Mouse (Mus musculus) Patski (cell line): ENCODE measurements around the gene Mettl3. TPM values are rescaled to one million over a fixed set of nuclear protein-coding genes. Genes with fewer than 3 reads are reported as not detected.

Experiments
- ATAC-seq: fragments of 100-300 bp; one replicate; pipeline ENCODE4 v1.8.0; 2021
- CTCF ChIA-PET: fragments of 350-600 bp; sonication (Branson Sonifier 250); formaldehyde crosslinking; loops from one replicate; lab custom pipeline; 2022; ENCODE audit warnings: inconsistent platforms; lab: Charles Lee
- POLR2A ChIA-PET: fragments of 350-600 bp; sonication (Branson Sonifier 250); formaldehyde crosslinking; loops from one replicate; lab custom pipeline; 2022; ENCODE audit warnings: antibody characterized with exemption, inconsistent platforms; lab: Charles Lee
- DNase-seq: peaks from one replicate; pipeline ENCODE4 v3.0.0-alpha.2; 2011; ENCODE audit warnings: low read depth, low spot score
- H3K27me3 ChIP-seq: fragments of 371-371 bp; one replicate; pipeline ENCODE4 v1.5.1; 2021
- CTCF ChIP-seq: fragments of 100-300 bp; IDR thresholded peaks from one replicate; pipeline ENCODE4 v1.5.1; 2021
- in situ Hi-C: fragments of 300-500 bp; cut with MboI; formaldehyde crosslinking; loops from 3 replicates; pipeline ENCODE4 v1.11.1; 2018; ENCODE audit warnings: low pct_unique_long_range_greater_than_20kb, mixed read lengths
- polyA plus RNA-seq: library from polyadenylated mRNA; unstranded; gene quantifications from one replicate; pipeline ENCODE4 v1.2.3, GENCODE M21; 2021

The Mettl3 gene
- polyA plus RNA-seq: 28.7 TPM

- ChIA-PET CTCF (interaction anchor here (1.1 to 4.0 kb wide), 8 partner anchors 9 to 38 kb away, joined by 3 to 22 read pairs (median 4); no protein-coding TSS in a partner anchor), POLR2A (interaction anchor here (1.3 to 3.0 kb wide), 2 partner anchors 12 to 32 kb away, joined by 4 to 11 read pairs; no protein-coding TSS in a partner anchor)
- in situ Hi-C loops: no loop called here
- peak; percentile 72 for DNase-seq
- no peaks in the 10 kb centered on the region for H3K27me3 ChIP-seq
- ATAC-seq: peak; percentile 95
- no peak for TF ChIP-seq CTCF
Measured at GRCm38 (mm10) chr14:52304644-52305271, at the start of gene Mettl3. Gene Mettl3 (minus strand): TSS chr14:52305128.

GRCm38 (mm10) chr14:52339512-52339852 is 34.6 kb upstream of the Mettl3 start:
- DNase-seq: no peak
- ChIA-PET POLR2A (interaction anchor here (1.0 to 1.5 kb wide), 2 partner anchors 37 to 45 kb away, joined by 3 to 7 read pairs; no protein-coding TSS in a partner anchor), CTCF (interaction anchor here (1.0 to 6.2 kb wide), 5 partner anchors 19 to 216 kb away, joined by 3 to 56 read pairs (median 8); partner anchors contain the start of gene Mettl3)
- H3K27me3 ChIP-seq: peaks cover 7% of the 10 kb centered on the region
- ATAC-seq: no peak
- TF ChIP-seq CTCF: no peak
- in situ Hi-C loops: loop anchor here (5.0 to 10.0 kb wide), 2 partner anchors 42 to 435 kb away; no protein-coding TSS in a partner anchor

- peak; percentile 83 for ATAC-seq
Measured at GRCm38 (mm10) chr14:52338751-52339511, 34.0 kb upstream of the Mettl3 start.

DNA sequence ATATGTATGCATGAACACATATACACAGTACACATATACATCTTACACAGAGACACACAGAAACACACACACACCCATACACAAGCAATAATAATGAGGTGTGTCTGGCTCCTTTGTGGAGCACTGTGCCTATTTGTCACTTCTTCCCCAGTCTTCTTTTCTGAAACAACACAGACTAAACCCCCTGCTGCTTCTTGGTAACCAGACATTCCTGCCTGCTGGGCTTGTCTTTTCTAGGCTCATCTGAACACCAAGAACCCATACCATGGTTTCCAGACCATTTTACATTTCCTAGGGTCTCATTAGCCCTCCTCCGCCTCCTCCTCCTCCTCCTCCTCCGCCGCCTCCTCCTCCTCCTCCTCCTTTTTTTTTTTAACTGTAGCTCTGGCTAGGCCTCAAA is 27.2 kb upstream of the Mettl3 start:
- peaks cover 28% of the 10 kb centered on the region for H3K27me3 ChIP-seq
- ATAC-seq (no peak), DNase-seq (no peak)
- ChIA-PET POLR2A (no interaction called here), CTCF (no interaction called here)
- in situ Hi-C loops: loop anchor here (10.0 kb wide), 1 partner anchor 427 kb away; no protein-coding TSS in a partner anchor
- TF ChIP-seq CTCF: no peak

More at GRCm38 (mm10) chr14:52338751-52339511, 34.0 kb upstream of the Mettl3 start:
- ChIA-PET CTCF (interaction anchor here (0.7 to 6.2 kb wide), 7 partner anchors 19 to 216 kb away, joined by 3 to 56 read pairs (median 3); partner anchors contain the start of gene Mettl3), POLR2A (interaction anchor here (1.0 to 1.5 kb wide), 2 partner anchors 36 to 44 kb away, joined by 3 to 7 read pairs; no protein-coding TSS in a partner anchor)
- DNase-seq: no peak
- in situ Hi-C loops: loop anchor here (5.0 to 10.0 kb wide), 2 partner anchors 42 to 434 kb away; no protein-coding TSS in a partner anchor
- H3K27me3 ChIP-seq: peaks cover 7% of the 10 kb centered on the region
- TF ChIP-seq CTCF: peak; percentile 84

- DNase-seq (no peak), ATAC-seq (no peak)
- peaks cover 34% of the 10 kb centered on the region for H3K27me3 ChIP-seq
- ChIA-PET POLR2A (no interaction called here), CTCF (no interaction called here)
- no peak for TF ChIP-seq CTCF
- in situ Hi-C loops: loop anchor here (10.0 kb wide), 1 partner anchor 426 kb away; no protein-coding TSS in a partner anchor
Measured at GRCm38 (mm10) chr14:52331069-52331750, 26.3 kb upstream of the Mettl3 start.

DNA sequence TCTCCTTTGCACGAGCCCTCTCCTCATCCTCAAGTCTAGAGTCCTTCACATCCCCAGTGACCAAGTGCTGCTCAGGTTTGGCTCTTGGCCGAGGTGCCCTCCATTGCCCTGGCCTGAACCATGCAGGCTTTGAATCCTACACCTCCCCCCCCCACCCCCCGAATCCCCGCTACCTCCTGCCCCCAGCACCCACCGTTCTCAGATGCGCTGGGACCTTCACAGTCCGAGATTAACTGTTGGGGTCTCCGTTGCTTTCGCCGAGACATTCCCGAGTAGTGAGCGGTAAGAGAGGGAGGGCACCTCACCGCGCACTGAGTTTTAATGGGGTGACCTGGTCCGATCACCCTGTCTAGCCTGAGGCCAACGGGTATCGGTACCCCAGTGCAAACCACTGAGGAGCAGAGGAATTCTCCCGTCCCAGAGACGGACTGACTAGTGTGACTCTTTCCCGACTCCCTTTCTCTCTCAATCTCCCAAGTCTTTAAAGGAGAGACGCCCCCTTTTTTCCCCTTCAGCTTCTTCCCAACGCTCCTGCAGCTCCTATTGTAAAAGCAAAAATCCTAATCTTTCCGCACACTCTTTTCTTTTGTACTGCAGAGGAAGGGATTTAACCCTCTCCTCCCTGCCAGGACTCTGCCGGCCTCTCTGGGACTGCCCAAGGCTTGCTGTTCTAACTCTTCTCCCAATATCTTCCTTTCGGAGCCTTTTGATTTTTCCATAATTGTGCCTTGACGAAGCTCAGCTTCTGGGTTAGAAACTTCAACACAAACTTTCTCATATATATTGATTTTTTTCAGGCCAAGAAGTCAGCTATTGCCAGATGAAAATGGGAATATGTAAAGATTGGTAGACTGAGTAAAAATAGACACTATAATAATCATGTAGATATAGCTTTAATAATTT is 23.2 kb upstream of the Mettl3 start, which contains the start of gene Sall2:
Sall2 (minus strand) TSS at position 853 of the 903 bp plus-strand sequence.
- peaks cover 57% of the 10 kb centered on the region for H3K27me3 ChIP-seq
- ChIA-PET POLR2A (interaction anchor here (0.7 to 1.0 kb wide), 2 partner anchors 9 to 117 kb away, joined by 3 read pairs; no protein-coding TSS in a partner anchor), CTCF (no interaction called here)
- ATAC-seq: no peak
- no peak for DNase-seq
- in situ Hi-C loops: no loop called here
- TF ChIP-seq CTCF: no peak

- peaks cover 57% of the 10 kb centered on the region for H3K27me3 ChIP-seq
- TF ChIP-seq CTCF: no peak
- ATAC-seq (no peak), DNase-seq (no peak)
- in situ Hi-C loops: no loop called here
- POLR2A ChIA-PET: interaction anchor here (1.0 kb wide), 1 partner anchor 9 kb away, joined by 3 read pairs; no protein-coding TSS in a partner anchor
- CTCF ChIA-PET: interaction anchor here (1.3 kb wide), 1 partner anchor 11 kb away, joined by 5 read pairs; no protein-coding TSS in a partner anchor
Measured at GRCm38 (mm10) chr14:52327375-52327901, 22.5 kb upstream of the Mettl3 start.

DNA sequence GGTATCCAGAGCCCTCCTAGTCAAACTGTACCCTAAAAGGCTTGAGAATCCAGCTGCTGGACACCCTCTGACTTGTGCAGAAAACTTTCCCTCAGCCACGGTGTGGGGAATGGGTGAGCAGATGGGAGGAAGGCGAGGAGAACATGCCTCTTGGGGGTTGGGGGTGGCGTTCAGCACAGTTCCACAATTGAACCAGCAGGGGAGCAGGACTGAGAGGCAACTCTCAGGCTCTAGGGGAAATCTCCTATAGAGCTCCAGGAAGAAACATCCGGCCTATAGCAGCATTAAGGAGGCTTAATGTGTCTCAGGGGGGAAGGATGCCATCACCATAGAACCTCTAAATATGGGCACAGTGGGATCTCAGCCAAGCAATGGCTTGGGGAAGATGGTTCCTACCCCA is 21.0 kb upstream of the Mettl3 start:
- DNase-seq: no peak
- ATAC-seq: no peak
- TF ChIP-seq CTCF: peak; percentile 7
- POLR2A ChIA-PET: no interaction called here
- in situ Hi-C loops: no loop called here
- CTCF ChIA-PET: interaction anchor here (1.3 kb wide), 1 partner anchor 9 kb away, joined by 5 read pairs; no protein-coding TSS in a partner anchor
- H3K27me3 ChIP-seq: peaks cover 49% of the 10 kb centered on the region
